Mouse (Mus musculus): ENCODE data around the gene Klhl8. TPM values are rescaled to one million over a fixed set of nuclear protein-coding genes. Genes with fewer than 3 reads are reported as not detected.

Klhl8 gene
- polyA plus RNA-seq, 1 experiment from 2014 or later: 8.5 TPM

DNA sequence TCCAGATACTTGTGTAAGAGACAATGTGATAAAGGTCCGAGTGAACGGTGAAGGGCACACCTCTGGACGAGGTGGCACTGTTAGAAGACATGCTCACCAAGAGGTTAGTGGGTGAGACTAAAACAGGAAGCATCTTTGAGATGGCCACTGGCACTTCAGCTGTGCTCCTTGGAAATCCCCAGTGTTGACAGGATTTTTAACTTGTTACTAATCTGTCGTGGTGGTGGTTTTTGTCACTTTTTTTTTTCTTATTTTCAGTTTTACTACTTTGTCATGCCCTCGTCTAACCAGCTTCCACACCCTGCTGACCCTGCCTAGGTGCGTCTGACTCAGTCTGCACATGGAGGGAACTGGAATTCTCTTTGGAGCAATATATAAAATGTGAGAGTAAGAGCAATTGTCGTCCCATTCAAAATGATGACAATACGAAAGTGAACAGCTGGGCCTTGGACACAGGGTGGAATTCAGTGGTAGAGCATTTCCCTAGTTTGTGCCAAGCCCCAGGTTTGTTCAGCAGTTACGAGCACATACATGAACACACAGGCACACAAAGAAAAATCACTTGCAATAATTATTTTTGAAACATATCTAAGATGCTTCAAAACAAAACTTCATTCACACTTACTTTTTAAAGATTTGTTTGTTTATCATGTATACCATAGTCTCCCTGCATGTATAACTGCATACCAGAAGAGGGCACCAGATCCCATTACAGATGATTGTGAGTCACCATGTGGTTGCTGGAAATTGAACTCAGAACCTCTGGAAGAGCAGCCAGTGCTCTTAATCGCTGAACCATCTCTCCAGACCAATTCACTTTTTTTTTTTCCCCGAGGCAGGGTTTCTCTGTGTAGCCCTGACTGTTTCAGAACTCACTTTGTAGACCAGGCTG lies 3.5 kb upstream of the Klhl8 start:
- ATAC-seq (ENCODE audit: extremely low read depth, insufficient number of reproducible peaks, low FRiP score, low TSS enrichment): no peak
- Histone ChIP-seq H3K9me3 (no peaks in the 10 kb centered on the region), H3K9ac (no peak overlapping the region), H3K4me1 (peaks cover 10% of the 10 kb centered on the region; the same call in 1 of the 2 replicates), H3K27me3 (replicated peaks) (no peaks in the 10 kb centered on the region; the same call in 1 of the 2 replicates), H3K36me3 (no peaks in the 10 kb centered on the region), H3K4me3 (no peak overlapping the region), H3K4me2 (no peak overlapping the region), H3K27ac (replicated peaks) (no peak overlapping the region)
- 56% methylated on average over 11 of the region's 11 CpGs for WGBS

DNA sequence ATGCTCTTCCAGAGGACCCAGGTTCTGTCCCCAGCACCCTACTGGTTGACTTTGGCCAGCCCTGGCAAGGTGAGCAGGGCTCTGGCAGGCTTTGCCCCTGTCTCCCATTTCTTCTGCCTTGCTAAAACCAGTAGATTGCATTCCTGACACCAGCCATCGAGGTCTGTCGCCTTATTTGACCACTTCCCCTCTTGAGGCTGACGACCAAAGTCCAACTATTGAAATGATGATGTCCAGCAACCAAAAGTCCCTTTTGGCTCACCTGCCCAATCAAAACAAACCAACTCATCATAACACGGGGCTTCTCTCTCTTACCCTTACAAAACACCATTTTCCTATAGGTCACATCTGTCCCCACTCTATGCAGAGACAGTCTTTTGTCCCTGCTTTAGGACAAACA lies 2.1 kb upstream of the Klhl8 start:
- ATAC-seq (ENCODE audit: extremely low read depth, insufficient number of reproducible peaks, low FRiP score, low TSS enrichment): no peak
- Histone ChIP-seq H3K4me1 (peaks cover 20% of the 10 kb centered on the region; the same call in 1 of the 2 replicates), H3K9ac (no peak overlapping the region), H3K4me2 (no peak overlapping the region), H3K27ac (replicated peaks) (no peak overlapping the region), H3K9me3 (no peaks in the 10 kb centered on the region), H3K4me3 (no peak overlapping the region), H3K27me3 (replicated peaks) (no peaks in the 10 kb centered on the region; the same call in 1 of the 2 replicates), H3K36me3 (no peaks in the 10 kb centered on the region)
- 44% methylated on average over 4 of the region's 4 CpGs for WGBS

DNA sequence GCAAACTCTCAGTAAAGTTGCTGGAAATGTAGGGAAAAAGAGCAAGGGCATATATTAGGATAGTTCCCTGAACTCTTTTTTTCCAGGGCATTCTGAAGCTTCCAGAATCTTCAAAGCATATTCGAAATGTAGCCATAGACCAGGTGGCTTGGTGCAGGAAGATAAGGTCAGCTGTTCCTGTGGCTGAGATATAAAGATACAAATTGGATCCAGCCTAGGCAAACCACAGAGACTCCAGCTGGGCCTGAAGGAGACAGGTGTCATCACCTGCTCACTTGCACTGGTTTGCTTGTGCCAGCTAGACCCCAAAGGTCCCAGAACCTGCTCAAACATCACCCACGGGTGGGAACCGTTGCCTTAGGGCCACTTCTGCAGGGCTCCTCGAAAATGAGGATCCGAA lies 496 bp upstream of the Klhl8 start:
- ATAC-seq (ENCODE audit: extremely low read depth, insufficient number of reproducible peaks, low FRiP score, low TSS enrichment): no peak
- no peaks in the 10 kb centered on the region for H3K9me3 ChIP-seq
- H3K27ac ChIP-seq (replicated peaks): no peak overlapping the region
- no peaks in the 10 kb centered on the region; the same call in 1 of the 2 replicates for H3K27me3 ChIP-seq (replicated peaks)
- H3K9ac ChIP-seq: no peak overlapping the region
- peak overlapping the region; percentile 76 for H3K4me2 ChIP-seq
- peak overlapping the region; percentile 94 for H3K4me3 ChIP-seq
- no peaks in the 10 kb centered on the region for H3K36me3 ChIP-seq
- 72% methylated on average over 5 of the region's 5 CpGs for WGBS
- peaks cover 20% of the 10 kb centered on the region; the same call in 1 of the 2 replicates for H3K4me1 ChIP-seq

DNA sequence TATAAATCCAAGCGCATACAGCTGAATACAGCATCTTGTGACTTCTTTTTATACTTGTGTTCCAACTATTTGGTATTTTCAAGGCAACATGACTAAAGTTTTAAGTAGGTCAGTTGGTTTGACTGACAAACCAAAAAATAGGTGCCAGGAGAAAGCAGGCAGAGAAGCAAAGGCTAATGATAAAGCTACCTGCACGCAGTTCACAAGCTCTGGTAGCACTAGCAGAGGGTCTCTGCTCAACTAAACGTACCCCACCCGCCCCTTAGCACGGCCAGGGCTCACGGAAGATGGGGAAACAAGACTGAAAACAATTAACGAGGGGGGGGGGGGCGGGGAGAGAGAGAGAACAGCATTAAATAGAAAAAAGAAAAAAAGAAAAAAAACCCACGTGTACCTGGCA lies 903 bp downstream of the Klhl8 start:
- Histone ChIP-seq H3K9me3 (no peaks in the 10 kb centered on the region), H3K27ac (replicated peaks) (no peak overlapping the region), H3K4me3 (peak overlapping the region; percentile 94), H3K27me3 (replicated peaks) (no peaks in the 10 kb centered on the region; the same call in 1 of the 2 replicates), H3K4me1 (peaks cover 20% of the 10 kb centered on the region; the same call in 1 of the 2 replicates), H3K4me2 (peak overlapping the region; percentile 76), H3K36me3 (no peaks in the 10 kb centered on the region), H3K9ac (peak overlapping the region; percentile 95)
- 17% methylated on average over 8 of the region's 9 CpGs for WGBS
- no peak for ATAC-seq (ENCODE audit: extremely low read depth, insufficient number of reproducible peaks, low FRiP score, low TSS enrichment)

DNA sequence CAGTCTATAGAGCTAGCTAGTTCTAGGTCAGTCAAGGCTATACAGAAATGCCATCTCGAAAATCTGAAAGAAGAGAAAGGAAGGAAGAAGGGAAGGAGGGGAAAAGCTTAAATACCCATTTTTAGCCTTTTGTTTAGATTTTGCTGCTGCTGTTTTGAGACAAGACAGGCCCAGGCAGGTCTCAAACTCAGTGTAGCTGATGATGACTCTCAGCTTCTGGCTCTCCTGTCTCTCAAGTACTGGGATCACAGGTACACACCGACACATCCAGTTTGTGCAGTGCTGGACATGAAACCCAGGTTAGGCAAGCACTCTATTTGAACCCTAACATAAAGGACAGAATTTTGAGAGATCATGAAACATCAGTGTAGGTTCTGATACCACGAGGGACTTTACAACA lies 1.6 kb downstream of the Klhl8 start:
- WGBS: 68% methylated on average over 3 of the region's 3 CpGs
- Histone ChIP-seq H3K27me3 (replicated peaks) (no peaks in the 10 kb centered on the region; the same call in 1 of the 2 replicates), H3K9ac (peak overlapping the region; percentile 4; the same call in 1 of the 2 replicates), H3K4me1 (peaks cover 20% of the 10 kb centered on the region; the same call in 1 of the 2 replicates), H3K27ac (replicated peaks) (no peak overlapping the region), H3K4me3 (no peak overlapping the region), H3K4me2 (no peak overlapping the region), H3K9me3 (no peaks in the 10 kb centered on the region), H3K36me3 (no peaks in the 10 kb centered on the region)
- no peak for ATAC-seq (ENCODE audit: extremely low read depth, insufficient number of reproducible peaks, low FRiP score, low TSS enrichment)

DNA sequence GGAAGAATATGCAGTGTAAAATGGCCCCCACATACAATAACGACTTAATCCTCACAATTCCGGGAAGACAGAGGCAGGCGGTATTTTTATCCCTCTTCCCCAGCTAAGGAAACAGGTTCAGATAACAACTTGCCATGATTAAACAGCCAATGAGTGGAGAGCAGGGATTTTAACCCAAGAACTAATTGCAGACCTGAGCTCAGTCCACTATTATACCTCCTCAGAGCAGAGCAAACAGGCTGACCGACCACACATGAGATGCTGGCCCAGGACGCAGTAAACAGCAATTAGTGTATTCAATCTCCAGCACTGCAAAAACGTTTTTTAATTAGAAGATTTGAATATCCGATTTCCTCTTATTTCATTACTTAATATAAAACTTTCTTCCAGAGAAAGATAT lies 2.2 kb downstream of the Klhl8 start:
- no peaks in the 10 kb centered on the region for H3K9me3 ChIP-seq
- 38% methylated on average over 7 of the region's 7 CpGs for WGBS
- no peak overlapping the region for H3K27ac ChIP-seq (replicated peaks)
- no peak overlapping the region for H3K4me3 ChIP-seq
- H3K9ac ChIP-seq: no peak overlapping the region
- ATAC-seq (ENCODE audit: extremely low read depth, insufficient number of reproducible peaks, low FRiP score, low TSS enrichment): no peak
- no peak overlapping the region for H3K4me2 ChIP-seq
- H3K36me3 ChIP-seq: no peaks in the 10 kb centered on the region
- peaks cover 20% of the 10 kb centered on the region; the same call in 1 of the 2 replicates for H3K4me1 ChIP-seq
- no peaks in the 10 kb centered on the region; the same call in 1 of the 2 replicates for H3K27me3 ChIP-seq (replicated peaks)

DNA sequence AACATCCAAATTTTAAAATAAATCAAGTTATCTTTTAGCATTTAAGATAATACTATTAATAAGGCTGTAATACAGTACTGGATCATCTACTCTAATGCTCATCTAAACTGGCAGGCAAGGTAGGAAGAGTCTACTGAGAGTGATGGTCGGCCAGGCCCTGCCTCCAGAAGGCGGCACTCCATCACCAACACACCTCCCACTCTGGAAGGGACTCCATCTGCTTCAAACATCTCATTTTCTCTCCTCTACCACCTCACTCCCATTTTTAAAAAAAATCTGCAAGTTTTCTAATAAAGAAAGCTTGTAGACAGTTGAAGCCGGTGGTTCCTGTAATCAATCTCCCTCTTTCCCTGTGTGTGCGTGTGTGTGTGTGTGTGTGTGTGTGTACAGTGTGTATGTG lies 3.2 kb downstream of the Klhl8 start:
- Histone ChIP-seq H3K4me3 (no peak overlapping the region), H3K9me3 (no peaks in the 10 kb centered on the region), H3K9ac (no peak overlapping the region), H3K27me3 (replicated peaks) (no peaks in the 10 kb centered on the region), H3K4me2 (no peak overlapping the region), H3K4me1 (peaks cover 20% of the 10 kb centered on the region; the same call in 1 of the 2 replicates), H3K36me3 (no peaks in the 10 kb centered on the region), H3K27ac (replicated peaks) (no peak overlapping the region)
- WGBS: 90% methylated on average over 4 of the region's 4 CpGs
- no peak for ATAC-seq (ENCODE audit: extremely low read depth, insufficient number of reproducible peaks, low FRiP score, low TSS enrichment)

DNA sequence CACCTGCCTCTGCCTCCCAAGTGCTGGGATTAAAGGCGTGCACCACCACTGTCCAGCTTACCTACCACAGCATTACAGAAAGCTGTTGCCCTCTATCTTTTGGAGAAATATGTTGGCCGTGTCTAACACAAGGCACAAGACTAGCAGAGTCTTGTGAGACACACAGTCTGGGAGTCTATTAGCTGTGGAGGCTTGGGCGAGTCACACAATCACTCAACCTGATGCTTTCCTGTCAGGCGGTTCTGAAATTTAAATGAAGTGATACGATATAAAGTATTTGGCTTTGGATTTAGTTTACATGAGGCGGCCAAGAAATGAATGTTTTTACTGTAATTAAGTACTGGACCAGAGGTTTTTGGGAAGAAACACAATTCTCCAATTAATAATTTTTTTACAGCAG lies 4.9 kb downstream of the Klhl8 start:
- Histone ChIP-seq H3K27ac (replicated peaks) (no peak overlapping the region), H3K9ac (no peak overlapping the region), H3K27me3 (replicated peaks) (no peaks in the 10 kb centered on the region), H3K4me1 (peaks cover 17% of the 10 kb centered on the region; the same call in 1 of the 2 replicates), H3K9me3 (no peaks in the 10 kb centered on the region), H3K4me2 (no peak overlapping the region), H3K4me3 (no peak overlapping the region), H3K36me3 (no peaks in the 10 kb centered on the region)
- 77% methylated on average over 6 of the region's 6 CpGs for WGBS
- no peak for ATAC-seq (ENCODE audit: extremely low read depth, insufficient number of reproducible peaks, low FRiP score, low TSS enrichment)

DNA sequence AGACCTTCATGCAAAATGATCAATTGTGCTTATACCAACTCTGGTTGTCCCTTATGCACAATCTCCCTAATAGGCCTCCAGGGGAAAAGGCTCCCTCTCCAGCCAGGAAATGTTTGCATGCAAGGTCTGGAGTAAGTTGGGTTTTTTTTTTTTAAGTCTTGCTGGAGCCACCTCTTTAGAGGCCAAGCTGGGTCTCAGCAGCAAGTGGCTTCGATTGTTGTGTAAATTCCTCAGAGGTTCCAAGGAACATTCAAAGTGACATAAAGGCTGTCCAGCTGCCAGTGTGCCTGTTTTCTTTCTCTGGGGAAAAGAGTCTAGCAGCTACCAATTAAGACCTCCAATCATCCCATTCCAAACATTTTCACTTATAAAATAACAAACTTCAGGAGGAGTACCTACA lies 12.7 kb downstream of the Klhl8 start:
- H3K4me2 ChIP-seq: no peak overlapping the region
- H3K4me3 ChIP-seq: no peak overlapping the region
- H3K36me3 ChIP-seq: no peaks in the 10 kb centered on the region
- no peak overlapping the region for H3K27ac ChIP-seq (replicated peaks)
- H3K4me1 ChIP-seq: no peaks in the 10 kb centered on the region
- no peaks in the 10 kb centered on the region for H3K9me3 ChIP-seq
- ATAC-seq (ENCODE audit: extremely low read depth, insufficient number of reproducible peaks, low FRiP score, low TSS enrichment): no peak
- H3K9ac ChIP-seq: no peak overlapping the region
- 45% methylated on average over 1 of the region's 1 CpGs for WGBS
- no peaks in the 10 kb centered on the region for H3K27me3 ChIP-seq (replicated peaks)

DNA sequence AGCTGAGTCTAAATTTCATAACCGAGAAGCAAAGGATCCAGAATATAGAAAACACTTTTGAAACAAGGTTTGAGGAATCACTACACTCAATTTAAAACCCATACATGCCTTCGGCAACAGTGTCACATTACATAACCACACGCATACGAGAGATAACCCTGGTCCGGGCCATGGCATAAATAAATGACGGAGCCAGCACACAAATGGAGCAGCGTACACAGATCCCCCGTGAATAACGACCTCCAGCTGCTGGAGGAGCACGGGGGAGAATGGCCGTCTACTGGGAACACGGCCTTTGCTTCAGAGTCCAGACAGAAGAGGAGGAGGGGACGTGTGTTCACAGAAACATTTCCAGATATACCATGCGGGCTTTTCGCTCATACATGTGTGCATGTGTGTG lies 21.3 kb downstream of the Klhl8 start:
- Histone ChIP-seq H3K4me1 (0 out of 2 replicates have a peak, but pooled peaks cover 6% of the 10 kb centered on the region), H3K36me3 (peaks cover 12% of the 10 kb centered on the region), H3K27ac (replicated peaks) (no peak overlapping the region), H3K9ac (no peak overlapping the region), H3K9me3 (no peaks in the 10 kb centered on the region), H3K4me3 (no peak overlapping the region), H3K4me2 (no peak overlapping the region), H3K27me3 (replicated peaks) (no peaks in the 10 kb centered on the region)
- WGBS: 71% methylated on average over 15 of the region's 15 CpGs
- ATAC-seq (ENCODE audit: extremely low read depth, insufficient number of reproducible peaks, low FRiP score, low TSS enrichment): no peak

DNA sequence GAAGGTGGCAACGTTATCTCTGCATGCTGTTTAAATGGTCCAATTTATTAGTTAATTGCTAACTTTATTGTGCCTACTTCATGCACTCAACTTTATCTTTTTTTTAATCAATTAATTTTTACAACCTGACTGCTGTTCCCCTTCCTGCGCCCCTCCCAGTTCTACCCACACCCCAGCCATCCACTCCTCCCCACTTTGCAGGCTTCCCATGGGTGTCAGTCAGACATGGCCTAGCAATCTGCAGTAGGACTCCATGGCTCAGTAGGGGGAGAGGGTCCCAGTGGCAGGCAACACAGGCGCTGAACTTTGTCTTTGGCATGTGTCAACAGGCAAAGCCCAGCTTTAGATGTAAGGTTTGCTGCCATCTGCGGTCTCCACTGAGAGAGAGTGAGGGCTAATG lies 47.3 kb downstream of the Klhl8 start:
- Histone ChIP-seq H3K36me3 (peaks cover 36% of the 10 kb centered on the region), H3K27me3 (replicated peaks) (no peaks in the 10 kb centered on the region), H3K9me3 (no peaks in the 10 kb centered on the region), H3K27ac (replicated peaks) (no peak overlapping the region), H3K4me2 (no peak overlapping the region), H3K4me3 (no peak overlapping the region), H3K9ac (no peak overlapping the region), H3K4me1 (peaks cover 9% of the 10 kb centered on the region; the same call in 1 of the 2 replicates)
- 85% methylated on average over 4 of the region's 4 CpGs for WGBS
- ATAC-seq (ENCODE audit: extremely low read depth, insufficient number of reproducible peaks, low FRiP score, low TSS enrichment): no peak
